Mouse (Mus musculus) forebrain, embryonic 16.5 days (tissue): Measurements from ENCODE around the gene Prss41. TPM values are rescaled to one million over a fixed set of nuclear protein-coding genes. Genes with fewer than 3 reads are reported as not detected.

ENCODE experiments used
- ATAC-seq: fragments of 200-750 bp; cut with Nextera tagmentation; 2 replicates; pipeline ENCODE4 v1.8.0; 2017; ENCODE audit warnings: mild to moderate bottlenecking, moderate library complexity
- H3K27ac ChIP-seq: fragments of 300-500 bp; sonication (generic); 2 replicates; pipeline ENCODE4 v1.5.1; 2014; ENCODE audit warnings: low read length, control low read depth
- H3K27me3 ChIP-seq: fragments of 300-500 bp; sonication (generic); replicated peaks from 2 replicates; pipeline ENCODE4 v1.6.1; 2014; ENCODE audit warnings: low read length; ENCODE audit not compliant: control insufficient read depth, insufficient read depth
- H3K36me3 ChIP-seq: fragments of 300-500 bp; sonication (generic); 2 replicates; pipeline ENCODE4 v1.6.1; 2014; ENCODE audit not compliant: control insufficient read depth, insufficient read depth
- H3K4me1 ChIP-seq: fragments of 300-500 bp; sonication (generic); replicated peaks from 2 replicates; pipeline ENCODE4 v1.6.1; 2014; ENCODE audit warnings: low read length; ENCODE audit not compliant: control insufficient read depth, insufficient read depth
- H3K4me2 ChIP-seq: fragments of 300-500 bp; sonication (generic); 2 replicates; pipeline ENCODE4 v1.6.1; 2014; ENCODE audit warnings: mild to moderate bottlenecking, low read length, control low read depth
- H3K4me3 ChIP-seq: fragments of 300-500 bp; sonication (generic); replicated peaks from 2 replicates; pipeline ENCODE4 v1.5.1; 2014; ENCODE audit warnings: mild to moderate bottlenecking, low read length, control low read depth
- H3K9ac ChIP-seq: fragments of 300-500 bp; sonication (generic); replicated peaks from 2 replicates; pipeline ENCODE4 v1.6.1; 2014; ENCODE audit warnings: low read depth, low read length, control low read depth
- H3K9me3 ChIP-seq: fragments of 300-500 bp; sonication (generic); 2 replicates; pipeline ENCODE4 v1.6.1; 2016; ENCODE audit warnings: low read length; ENCODE audit not compliant: control insufficient read depth
- WGBS: fragments of 180-500 bp; shearing (Covaris S2); extraction: QIAGEN DNeasy Blood & Tissue Kit; methylation state at CpG from one replicate; pipeline ENCODE4 v1.1.7; 2014; 5-methylcytosine and 5-hydroxymethylcytosine counted together
- microRNA-seq: library from miRNA; unstranded; fragments of <30 nt; microRNA quantifications from one replicate; pipeline ENCODE4, GENCODE M21; 2017
- polyA plus RNA-seq: library from polyadenylated mRNA; unstranded; fragments of >200 nt; fragmentation: Nextera tagmentation; extraction: Ambion mirVana; gene quantifications from 2 replicates; pipeline ENCODE4 v1.2.1, GENCODE M21; 2015

Gene Prss41
- polyA plus RNA-seq, 1 experiment from 2014 or later: 1.0 TPM

GRCm38 (mm10) chr17:23791079-23791357 is 53.0 kb downstream of the Prss41 start:
- H3K4me1 ChIP-seq: peaks cover 23% of the 10 kb centered on the region
- H3K4me2 ChIP-seq: peak overlapping the region; percentile 85
- WGBS: 44% methylated on average over 2 of the region's 2 CpGs
- H3K27ac ChIP-seq: no peak overlapping the region
- no peaks in the 10 kb centered on the region for H3K27me3 ChIP-seq
- no peak overlapping the region for H3K9ac ChIP-seq
- ATAC-seq: no peak
- H3K4me3 ChIP-seq: peak overlapping the region; percentile 53
- no peaks in the 10 kb centered on the region for H3K36me3 ChIP-seq
- no peaks in the 10 kb centered on the region for H3K9me3 ChIP-seq

- Histone ChIP-seq H3K9ac (peak within 1 kb of the TSS; percentile 89), H3K4me3 (peak within 1 kb of the TSS; percentile 53), H3K36me3 (no peaks in the 10 kb centered on the region), H3K9me3 (no peaks in the 10 kb centered on the region), H3K4me2 (peak within 1 kb of the TSS; percentile 85), H3K4me1 (peaks cover 24% of the 10 kb centered on the region), H3K27ac (peak within 1 kb of the TSS; percentile 77), H3K27me3 (no peaks in the 10 kb centered on the region)
- 1% methylated on average over 29 of the region's 29 CpGs for WGBS
- ATAC-seq: peak; percentile 18; the same call in 1 of the 2 replicates
These were observed 53.5 kb downstream of the Prss41 start, which contains the start of gene Srrm2 for GRCm38 (mm10) chr17:23790269-23791078. Gene Srrm2, plus strand, starts transcription at chr17:23790532.

- no peaks in the 10 kb centered on the region for H3K27me3 ChIP-seq
- peak overlapping the region; percentile 85 for H3K4me2 ChIP-seq
- H3K36me3 ChIP-seq: no peaks in the 10 kb centered on the region
- peak overlapping the region; percentile 53 for H3K4me3 ChIP-seq
- peaks cover 28% of the 10 kb centered on the region for H3K4me1 ChIP-seq
- peak overlapping the region; percentile 89 for H3K9ac ChIP-seq
- WGBS: 12% methylated on average over 8 of the region's 8 CpGs
- H3K9me3 ChIP-seq: no peaks in the 10 kb centered on the region
- H3K27ac ChIP-seq: peak overlapping the region; percentile 77
- no peak for ATAC-seq
These were observed 54.2 kb downstream of the Prss41 start for GRCm38 (mm10) chr17:23789749-23790268.

DNA sequence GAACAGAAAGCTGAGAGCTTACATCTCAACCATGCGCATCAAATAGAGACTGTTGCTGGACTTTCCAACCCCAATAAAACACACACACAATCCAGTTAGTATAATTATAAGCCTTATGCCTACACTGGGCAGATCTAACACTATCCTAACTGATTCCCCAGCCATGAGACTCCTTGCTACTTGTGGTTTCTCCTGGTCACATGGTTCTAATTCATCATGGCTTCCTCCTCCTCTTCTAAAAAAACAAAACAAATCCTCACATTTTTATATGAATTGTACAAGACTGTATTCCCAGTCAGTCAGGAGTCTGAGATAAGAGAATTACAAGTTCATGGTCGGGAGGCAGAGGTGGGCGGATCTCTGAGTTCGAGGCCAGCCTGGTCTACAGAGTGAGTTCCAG is 55.0 kb downstream of the Prss41 start:
- Histone ChIP-seq H3K4me3 (no peak overlapping the region), H3K9ac (no peak overlapping the region), H3K4me2 (no peak overlapping the region), H3K4me1 (peaks cover 28% of the 10 kb centered on the region), H3K27me3 (no peaks in the 10 kb centered on the region), H3K9me3 (no peaks in the 10 kb centered on the region), H3K27ac (no peak overlapping the region), H3K36me3 (no peaks in the 10 kb centered on the region)
- 93% methylated on average over 4 of the region's 4 CpGs for WGBS
- ATAC-seq: no peak

Small RNAs within 50 kb of the gene (microRNA-seq; reads per million reads assigned to microRNA genes)
- gene Mir5125: 0.62 reads per million

Other genes starting within 250 kb of the Prss41 start
- 26.2 and 28.5 TPM in 2 replicates for gene Zfp13, start 244.7 kb downstream of the Prss41 start, polyA plus RNA-seq
- not detected in 2 replicates for gene Zscan10, start 243.3 kb downstream of the Prss41 start, polyA plus RNA-seq
- 0.97 and 1.2 TPM in 2 replicates for gene Mmp25, start 198.9 kb downstream of the Prss41 start, polyA plus RNA-seq
- gene Bicdl2, start 183.7 kb downstream of the Prss41 start, polyA plus RNA-seq: 0.39 TPM in 1 of 2 replicates, not detected in the other
- gene Hcfc1r1, start 170.6 kb downstream of the Prss41 start, polyA plus RNA-seq: 92.1 and 99.4 TPM in 2 replicates
- gene Thoc6, start 170.3 kb downstream of the Prss41 start, polyA plus RNA-seq: 40.1 and 41.4 TPM in 2 replicates
- gene Tnfrsf12a, start 166.7 kb downstream of the Prss41 start, polyA plus RNA-seq: 2.9 and 4.8 TPM in 2 replicates
- 0.24 and 0.45 TPM in 2 replicates for gene Cldn6, start 164.9 kb downstream of the Prss41 start, polyA plus RNA-seq
- gene Cldn9, start 160.1 kb downstream of the Prss41 start, polyA plus RNA-seq: 1.4 TPM in 2 replicates
- not detected in 2 replicates for gene 1520401A03Rik, start 121.4 kb downstream of the Prss41 start, polyA plus RNA-seq
- 22.3 and 25.0 TPM in 2 replicates for gene Pkmyt1, start 117.8 kb downstream of the Prss41 start, polyA plus RNA-seq
- 40.8 and 45.6 TPM in 2 replicates for gene Paqr4, start 103.3 kb downstream of the Prss41 start, polyA plus RNA-seq
- gene Kremen2, start 98.3 kb downstream of the Prss41 start, polyA plus RNA-seq: 0.41 and 1.0 TPM in 2 replicates
- 151 and 156 TPM in 2 replicates for gene Flywch1, start 72.6 kb downstream of the Prss41 start, polyA plus RNA-seq
- 22.9 and 33.2 TPM in 2 replicates for gene Flywch2, start 58.1 kb downstream of the Prss41 start, polyA plus RNA-seq
- gene Srrm2, start 53.6 kb downstream of the Prss41 start, polyA plus RNA-seq: 435 and 505 TPM in 2 replicates
- 1,002 and 1,034 TPM in 2 replicates for gene Elob, start 15.0 kb downstream of the Prss41 start, polyA plus RNA-seq
- gene Prss33, start 8.1 kb downstream of the Prss41 start, polyA plus RNA-seq: not detected in 2 replicates
- gene Prss32, start 317 bp downstream of the Prss41 start, polyA plus RNA-seq: not detected in 2 replicates
- gene Prss21, start 23.9 kb upstream of the Prss41 start, polyA plus RNA-seq: not detected in 2 replicates
- not detected in 2 replicates for gene Dcpp1, start 36.7 kb upstream of the Prss41 start, polyA plus RNA-seq
- not detected in 2 replicates for gene Dcpp2, start 36.7 kb upstream of the Prss41 start, polyA plus RNA-seq
- not detected in 2 replicates for gene Dcpp3, start 73.3 kb upstream of the Prss41 start, polyA plus RNA-seq
- gene Sbp, start 97.5 kb upstream of the Prss41 start, polyA plus RNA-seq: not detected in 2 replicates
- not detected in 2 replicates for gene Sbpl, start 111.1 kb upstream of the Prss41 start, polyA plus RNA-seq
- 0.21 and 0.28 TPM in 2 replicates for gene Prss30, start 136.4 kb upstream of the Prss41 start, polyA plus RNA-seq
- gene Prss22, start 153.9 kb upstream of the Prss41 start, polyA plus RNA-seq: not detected in 2 replicates
- 0.26 and 0.49 TPM in 2 replicates for gene Prss27, start 194.0 kb upstream of the Prss41 start, polyA plus RNA-seq
- 94.0 and 98.5 TPM in 2 replicates for gene Kctd5, start 229.3 kb upstream of the Prss41 start, polyA plus RNA-seq